Mouse (Mus musculus): Measurements from ENCODE around the gene Ywhag. TPM values are rescaled to one million over a fixed set of nuclear protein-coding genes. Genes with fewer than 3 reads are reported as not detected.

The Ywhag gene
- polyA plus RNA-seq, 1 experiment: 244 TPM

DNA sequence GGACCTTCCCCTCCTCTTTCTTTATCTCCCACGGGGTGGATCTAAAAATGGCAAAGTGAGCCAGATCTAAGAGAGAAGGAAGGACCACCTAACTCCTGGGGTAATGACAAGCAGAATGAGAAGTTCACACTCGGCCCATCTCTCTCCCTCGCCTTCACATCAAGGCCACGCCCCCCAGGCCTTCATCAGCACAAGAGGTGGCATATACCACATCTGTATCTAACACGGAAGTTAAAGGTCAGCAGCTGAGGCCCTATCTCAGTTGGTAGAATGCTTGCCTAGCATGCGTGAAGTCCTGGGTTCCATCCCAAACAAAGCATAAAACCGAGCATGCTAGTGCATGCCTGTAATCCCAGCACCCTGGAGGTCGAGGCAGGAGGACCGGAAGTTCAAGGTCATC, 60.7 kb downstream of the Ywhag start:
- H3K79me2 ChIP-seq (ENCODE audit: control insufficient read depth, insufficient read depth): no peaks in the 10 kb centered on the region
- H3K4me3 ChIP-seq: no peak overlapping the region
- no peak overlapping the region for H3K4me2 ChIP-seq (ENCODE audit: low read depth)
- H3K36me3 ChIP-seq (ENCODE audit: control insufficient read depth, insufficient read depth): no peaks in the 10 kb centered on the region
- TF ChIP-seq TCF12 (IDR thresholded peaks at IDR 0.05; ENCODE audit: insufficient read depth, poor library complexity, severe bottlenecking) (no peak), USF1 (IDR thresholded peaks at IDR 0.05; ENCODE audit: low read depth) (no peak), CEBPB (IDR thresholded peaks at IDR 0.05; ENCODE audit: insufficient read depth, poor library complexity, severe bottlenecking) (no peak), MAX (IDR thresholded peaks at IDR 0.05; ENCODE audit: low read depth) (no peak), SRF (IDR thresholded peaks at IDR 0.05; ENCODE audit: control insufficient read depth, insufficient read length, low read depth) (no peak), MYOG (IDR thresholded peaks at IDR 0.05; ENCODE audit: control insufficient read depth in 1 of 3, insufficient read depth in 1 of 3, insufficient read length in 2 of 3, low read depth in 2 of 3) (no peak), POLR2AphosphoS2 (IDR thresholded peaks at IDR 0.05; ENCODE audit: insufficient read length, low read depth) (no peak), E2F4 (IDR thresholded peaks at IDR 0.05; ENCODE audit: insufficient read depth) (no peak), REST (IDR thresholded peaks at IDR 0.05; ENCODE audit: insufficient read depth, insufficient read length) (no peak), POLR2A (IDR thresholded peaks at IDR 0.05; ENCODE audit: insufficient read length, low read depth) (no peak), MYOD1 (IDR thresholded peaks at IDR 0.05; ENCODE audit: control insufficient read depth in 1 of 3, insufficient read length in 2 of 3, low read depth in 2 of 3) (no peak)
- H3K27me3 ChIP-seq (ENCODE audit: control insufficient read depth, insufficient read depth, insufficient read length): peaks cover 5% of the 10 kb centered on the region
- no peak overlapping the region for H3ac ChIP-seq (ENCODE audit: control insufficient read depth, insufficient read length)

DNA sequence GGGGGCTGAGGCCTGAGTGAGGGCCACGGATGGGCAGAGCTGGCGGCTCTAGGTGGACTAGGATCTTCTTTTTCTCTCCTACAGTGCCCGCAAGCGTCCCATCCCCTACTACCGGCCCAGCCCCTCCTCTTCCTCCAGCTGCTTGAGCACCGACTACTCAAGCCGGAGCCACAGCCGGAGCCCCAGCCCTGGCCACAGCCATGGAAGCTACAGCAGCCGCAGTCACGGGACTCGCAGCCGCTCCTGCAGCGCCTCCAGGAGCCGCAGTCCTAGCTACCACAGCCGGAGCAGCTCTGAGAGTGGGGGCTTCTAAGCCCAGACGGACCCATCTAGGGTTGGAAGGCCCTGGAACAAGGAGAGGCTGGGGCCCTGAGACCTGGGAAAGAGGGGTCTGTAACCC, 61.4 kb downstream of the Ywhag start:
- H3K79me2 ChIP-seq (ENCODE audit: control insufficient read depth, insufficient read depth): no peaks in the 10 kb centered on the region
- no peak overlapping the region for H3K4me3 ChIP-seq
- no peak overlapping the region for H3K4me2 ChIP-seq (ENCODE audit: low read depth)
- no peak overlapping the region for H3ac ChIP-seq (ENCODE audit: control insufficient read depth, insufficient read length)
- H3K36me3 ChIP-seq (ENCODE audit: control insufficient read depth, insufficient read depth): no peaks in the 10 kb centered on the region
- peaks cover 12% of the 10 kb centered on the region for H3K27me3 ChIP-seq (ENCODE audit: control insufficient read depth, insufficient read depth, insufficient read length)
- no peak for TF ChIP-seq MYOG (IDR thresholded peaks at IDR 0.05; ENCODE audit: control insufficient read depth in 1 of 3, insufficient read depth in 1 of 3, insufficient read length in 2 of 3, low read depth in 2 of 3)

GRCm38 (mm10) chr5:135870505-135870904, 63.9 kb downstream of the Ywhag start:
- Histone ChIP-seq H3K4me3 (no peak overlapping the region), H3K27me3 (ENCODE audit: control insufficient read depth, insufficient read depth, insufficient read length) (peaks cover 19% of the 10 kb centered on the region), H3K4me2 (ENCODE audit: low read depth) (no peak overlapping the region), H3K79me2 (ENCODE audit: control insufficient read depth, insufficient read depth) (no peaks in the 10 kb centered on the region), H3K36me3 (ENCODE audit: control insufficient read depth, insufficient read depth) (no peaks in the 10 kb centered on the region), H3ac (ENCODE audit: control insufficient read depth, insufficient read length) (no peak overlapping the region)
- TF ChIP-seq CEBPB (IDR thresholded peaks at IDR 0.05; ENCODE audit: insufficient read depth, poor library complexity, severe bottlenecking): no peak
- TF ChIP-seq MYOD1 (IDR thresholded peaks at IDR 0.05; ENCODE audit: control insufficient read depth in 1 of 3, insufficient read length in 2 of 3, low read depth in 2 of 3): no peak
- no peak for TF ChIP-seq MAX (IDR thresholded peaks at IDR 0.05; ENCODE audit: low read depth)
- no peak for TF ChIP-seq SRF (IDR thresholded peaks at IDR 0.05; ENCODE audit: control insufficient read depth, insufficient read length, low read depth)
- TF ChIP-seq POLR2AphosphoS2 (IDR thresholded peaks at IDR 0.05; ENCODE audit: insufficient read length, low read depth): no peak
- TF ChIP-seq REST (IDR thresholded peaks at IDR 0.05; ENCODE audit: insufficient read depth, insufficient read length): no peak
- no peak for TF ChIP-seq E2F4 (IDR thresholded peaks at IDR 0.05; ENCODE audit: insufficient read depth)
- TF ChIP-seq MYOG (IDR thresholded peaks at IDR 0.05; ENCODE audit: control insufficient read depth in 1 of 3, insufficient read depth in 1 of 3, insufficient read length in 2 of 3, low read depth in 2 of 3): no peak
- TF ChIP-seq TCF3 (IDR thresholded peaks at IDR 0.05; ENCODE audit: insufficient read length, low read depth): no peak
- no peak for TF ChIP-seq POLR2A (IDR thresholded peaks at IDR 0.05; ENCODE audit: insufficient read length, low read depth)
- no peak for TF ChIP-seq TCF12 (IDR thresholded peaks at IDR 0.05; ENCODE audit: insufficient read depth, poor library complexity, severe bottlenecking)
- no peak for TF ChIP-seq USF1 (IDR thresholded peaks at IDR 0.05; ENCODE audit: low read depth)

- H3K4me3 ChIP-seq: no peak overlapping the region
- no peak for TF ChIP-seq E2F4 (IDR thresholded peaks at IDR 0.05; ENCODE audit: insufficient read depth)
- no peak for TF ChIP-seq MYOG (IDR thresholded peaks at IDR 0.05; ENCODE audit: control insufficient read depth in 1 of 3, insufficient read depth in 1 of 3, insufficient read length in 2 of 3, low read depth in 2 of 3)
- no peak for TF ChIP-seq TCF12 (IDR thresholded peaks at IDR 0.05; ENCODE audit: insufficient read depth, poor library complexity, severe bottlenecking)
- no peak for TF ChIP-seq USF1 (IDR thresholded peaks at IDR 0.05; ENCODE audit: low read depth)
- no peak for TF ChIP-seq CEBPB (IDR thresholded peaks at IDR 0.05; ENCODE audit: insufficient read depth, poor library complexity, severe bottlenecking)
- no peak for TF ChIP-seq MAX (IDR thresholded peaks at IDR 0.05; ENCODE audit: low read depth)
- TF ChIP-seq REST (IDR thresholded peaks at IDR 0.05; ENCODE audit: insufficient read depth, insufficient read length): no peak
- TF ChIP-seq TCF3 (IDR thresholded peaks at IDR 0.05; ENCODE audit: insufficient read length, low read depth): no peak
- TF ChIP-seq MYOD1 (IDR thresholded peaks at IDR 0.05; ENCODE audit: control insufficient read depth in 1 of 3, insufficient read length in 2 of 3, low read depth in 2 of 3): no peak
- TF ChIP-seq POLR2A (IDR thresholded peaks at IDR 0.05; ENCODE audit: insufficient read length, low read depth): no peak
- TF ChIP-seq POLR2AphosphoS2 (IDR thresholded peaks at IDR 0.05; ENCODE audit: insufficient read length, low read depth): no peak
- no peak for TF ChIP-seq SRF (IDR thresholded peaks at IDR 0.05; ENCODE audit: control insufficient read depth, insufficient read length, low read depth)
- H3K4me2 ChIP-seq (ENCODE audit: low read depth): no peak overlapping the region
- H3K27me3 ChIP-seq (ENCODE audit: control insufficient read depth, insufficient read depth, insufficient read length): peaks cover 24% of the 10 kb centered on the region
- no peaks in the 10 kb centered on the region for H3K79me2 ChIP-seq (ENCODE audit: control insufficient read depth, insufficient read depth)
- no peak overlapping the region for H3ac ChIP-seq (ENCODE audit: control insufficient read depth, insufficient read length)
- H3K36me3 ChIP-seq (ENCODE audit: control insufficient read depth, insufficient read depth): no peaks in the 10 kb centered on the region
Measured at GRCm38 (mm10) chr5:135869661-135870423, 64.6 kb downstream of the Ywhag start.

GRCm38 (mm10) chr5:135868653-135869052, 65.8 kb downstream of the Ywhag start:
- Histone ChIP-seq H3K36me3 (ENCODE audit: control insufficient read depth, insufficient read depth) (no peaks in the 10 kb centered on the region), H3K79me2 (ENCODE audit: control insufficient read depth, insufficient read depth) (no peaks in the 10 kb centered on the region), H3ac (ENCODE audit: control insufficient read depth, insufficient read length) (no peak overlapping the region), H3K4me3 (no peak overlapping the region), H3K27me3 (ENCODE audit: control insufficient read depth, insufficient read depth, insufficient read length) (peaks cover 36% of the 10 kb centered on the region), H3K4me2 (ENCODE audit: low read depth) (no peak overlapping the region)
- no peak for TF ChIP-seq CEBPB (IDR thresholded peaks at IDR 0.05; ENCODE audit: insufficient read depth, poor library complexity, severe bottlenecking)
- no peak for TF ChIP-seq POLR2A (IDR thresholded peaks at IDR 0.05; ENCODE audit: insufficient read length, low read depth)
- no peak for TF ChIP-seq MYOD1 (IDR thresholded peaks at IDR 0.05; ENCODE audit: control insufficient read depth in 1 of 3, insufficient read length in 2 of 3, low read depth in 2 of 3)
- TF ChIP-seq REST (IDR thresholded peaks at IDR 0.05; ENCODE audit: insufficient read depth, insufficient read length): no peak
- TF ChIP-seq MYOG (IDR thresholded peaks at IDR 0.05; ENCODE audit: control insufficient read depth in 1 of 3, insufficient read depth in 1 of 3, insufficient read length in 2 of 3, low read depth in 2 of 3): no peak
- no peak for TF ChIP-seq E2F4 (IDR thresholded peaks at IDR 0.05; ENCODE audit: insufficient read depth)
- no peak for TF ChIP-seq MAX (IDR thresholded peaks at IDR 0.05; ENCODE audit: low read depth)
- no peak for TF ChIP-seq POLR2AphosphoS2 (IDR thresholded peaks at IDR 0.05; ENCODE audit: insufficient read length, low read depth)
- TF ChIP-seq SRF (IDR thresholded peaks at IDR 0.05; ENCODE audit: control insufficient read depth, insufficient read length, low read depth): no peak
- no peak for TF ChIP-seq TCF12 (IDR thresholded peaks at IDR 0.05; ENCODE audit: insufficient read depth, poor library complexity, severe bottlenecking)
- no peak for TF ChIP-seq USF1 (IDR thresholded peaks at IDR 0.05; ENCODE audit: low read depth)
- no peak for TF ChIP-seq TCF3 (IDR thresholded peaks at IDR 0.05; ENCODE audit: insufficient read length, low read depth)
